Comparison of ENCODE assay signal across 25 mouse cellular contexts in genomic region chr4:85585426-85585825, GRCm38 (mm10).
DNase-seq lines count a peak whose midpoint lies in the region; ATAC-seq and TF ChIP-seq lines count a peak whose summit lies in the region.
"Had no signal": no experiment of that assay in that cellular context is flagged by ENCODE, and none has a peak within 500 bp of the region (broad histone marks: within the 10 kb centered on the region; RNA-seq: fewer than 3 reads in every experiment).

No protein-coding gene starts in this region.

- H3K4me2 ChIP-seq in forebrain, embryonic 13.5 days = no peak overlapping the region
- H3K4me2 ChIP-seq in forebrain, embryonic 11.5 days (ENCODE audit: low read depth, low read length, severe bottlenecking) = no peak overlapping the region
- H3K4me2 ChIP-seq in forebrain, embryonic 15.5 days (replicated peaks) = no peak overlapping the region
- no peak overlapping the region for H3K4me2 ChIP-seq in forebrain, postnatal 0 days (ENCODE audit: low read depth)
- H3K4me2 ChIP-seq: embryonic facial prominence, embryonic 13.5 days; embryonic facial prominence, embryonic 15.5 days had no signal

- no peaks in the 10 kb centered on the region for H3K9me3 ChIP-seq in forebrain, embryonic 13.5 days (replicated peaks)
- no peaks in the 10 kb centered on the region for H3K9me3 ChIP-seq in forebrain, embryonic 11.5 days (ENCODE audit: control insufficient read depth, low read length)
- H3K9me3 ChIP-seq in forebrain, embryonic 15.5 days = no peaks in the 10 kb centered on the region
- no peaks in the 10 kb centered on the region for H3K9me3 ChIP-seq in forebrain, embryonic 10.5 days
- no peaks in the 10 kb centered on the region for H3K9me3 ChIP-seq in forebrain, postnatal 0 days (ENCODE audit: low read length)
- H3K9me3 ChIP-seq: embryonic facial prominence, embryonic 13.5 days; embryonic facial prominence, embryonic 15.5 days; G1E had no signal

- no peaks in the 10 kb centered on the region for H3K36me3 ChIP-seq in forebrain, embryonic 13.5 days (ENCODE audit: poor library complexity, severe bottlenecking)
- no peaks in the 10 kb centered on the region for H3K36me3 ChIP-seq in forebrain, embryonic 11.5 days (ENCODE audit: control insufficient read depth, insufficient read depth, low read length)
- H3K36me3 ChIP-seq in forebrain, embryonic 15.5 days = no peaks in the 10 kb centered on the region
- H3K36me3 ChIP-seq in forebrain, embryonic 10.5 days (replicated peaks) = no peaks in the 10 kb centered on the region
- no peaks in the 10 kb centered on the region for H3K36me3 ChIP-seq in forebrain, postnatal 0 days (ENCODE audit: insufficient read depth)
- H3K36me3 ChIP-seq: embryonic facial prominence, embryonic 13.5 days; embryonic facial prominence, embryonic 15.5 days; G1E had no signal

- no peak overlapping the region for H3K9ac ChIP-seq in forebrain, embryonic 13.5 days
- H3K9ac ChIP-seq in forebrain, embryonic 11.5 days (ENCODE audit: low read length) = no peak overlapping the region
- H3K9ac ChIP-seq in forebrain, embryonic 15.5 days (replicated peaks) = no peak overlapping the region
- no peak overlapping the region for H3K9ac ChIP-seq in forebrain, postnatal 0 days
- H3K9ac ChIP-seq: embryonic facial prominence, embryonic 13.5 days; embryonic facial prominence, embryonic 15.5 days had no signal

- TF ChIP-seq CTCF in forebrain, postnatal 0 days (IDR thresholded peaks at IDR 0.05; ENCODE audit: low read depth) = no peak

- peak; percentile 55; the same call in 1 of the 2 replicates for ATAC-seq in forebrain, embryonic 13.5 days
- no peak for ATAC-seq in forebrain, embryonic 11.5 days (replicated peaks; ENCODE audit: low FRiP score)
- ATAC-seq in forebrain, embryonic 15.5 days (replicated peaks) = peak; percentile 53; the same call in 1 of the 2 replicates
- peak; percentile 71; the same call in 1 of the 2 replicates for ATAC-seq in forebrain, postnatal 0 days
- ATAC-seq: activated CD4-positive, CD25-positive, alpha-beta regulatory T cell, adult 4 months; CD4-positive, CD25-positive, alpha-beta regulatory T cell, adult 4 months; Patski had no signal

- WGBS in forebrain, embryonic 13.5 days = 86% methylated on average over 2 of the region's 2 CpGs
- WGBS in forebrain, embryonic 11.5 days = 95% methylated on average over 2 of the region's 2 CpGs
- WGBS in forebrain, embryonic 15.5 days = 84% methylated on average over 2 of the region's 2 CpGs
- WGBS in forebrain, embryonic 10.5 days = 93% methylated on average over 2 of the region's 2 CpGs
- WGBS in forebrain, postnatal 0 days = 69% methylated on average over 2 of the region's 2 CpGs

- no peaks in the 10 kb centered on the region for H3K4me1 ChIP-seq in forebrain, embryonic 13.5 days
- H3K4me1 ChIP-seq in forebrain, embryonic 11.5 days (replicated peaks; ENCODE audit: control insufficient read depth, insufficient read depth, low read length) = no peaks in the 10 kb centered on the region
- H3K4me1 ChIP-seq in forebrain, embryonic 15.5 days = no peaks in the 10 kb centered on the region
- 0 out of 2 replicates have a peak, but pooled peaks cover 3% of the 10 kb centered on the region for H3K4me1 ChIP-seq in forebrain, embryonic 10.5 days
- no peaks in the 10 kb centered on the region for H3K4me1 ChIP-seq in forebrain, postnatal 0 days (ENCODE audit: insufficient read depth)
- H3K4me1 ChIP-seq: embryonic facial prominence, embryonic 15.5 days had no signal

- no peak overlapping the region for H3K27ac ChIP-seq in forebrain, embryonic 13.5 days
- H3K27ac ChIP-seq in forebrain, embryonic 11.5 days (ENCODE audit: low read depth, low read length) = no peak overlapping the region
- no peak overlapping the region for H3K27ac ChIP-seq in forebrain, embryonic 15.5 days (replicated peaks)
- no peak overlapping the region for H3K27ac ChIP-seq in forebrain, embryonic 10.5 days
- H3K27ac ChIP-seq in forebrain, postnatal 0 days (ENCODE audit: low read depth, low read length) = no peak overlapping the region
- H3K27ac ChIP-seq: embryonic facial prominence, embryonic 13.5 days; embryonic facial prominence, embryonic 15.5 days had no signal

- no peak overlapping the region for H3K4me3 ChIP-seq in forebrain, embryonic 13.5 days
- H3K4me3 ChIP-seq in forebrain, embryonic 11.5 days (ENCODE audit: low read depth, low read length) = no peak overlapping the region
- H3K4me3 ChIP-seq in forebrain, embryonic 15.5 days = no peak overlapping the region
- no peak overlapping the region for H3K4me3 ChIP-seq in forebrain, embryonic 10.5 days
- no peak overlapping the region for H3K4me3 ChIP-seq in forebrain, postnatal 0 days (ENCODE audit: low read depth, low read length)
- H3K4me3 ChIP-seq: embryonic facial prominence, embryonic 13.5 days; embryonic facial prominence, embryonic 15.5 days; erythroblast, embryonic 14.5 days had no signal

- no peak for DNase-seq in forebrain, embryonic 11.5 days (ENCODE audit: low spot score)
- no peak for DNase-seq in forebrain, embryonic 10.5 days (ENCODE audit: extremely low spot score, low spot score)
- DNase-seq in forebrain, postnatal 0 days = peak; percentile 9
- DNase-seq in thymus, postnatal 14 days = no peak
- DNase-seq: adrenal gland, adult 8-10 months; adrenal gland, postnatal 14 days; adrenal gland, postnatal 36 days; B cell, adult 2 months; cerebellum, adult 11 months; cerebellum, adult 18-20 months; cerebellum, adult 8-10 months; cerebellum, adult 9-11 months; cerebellum, postnatal 14 days; cerebellum, postnatal 36 days; embryo, embryonic 11 days had no signal

- H3K27me3 ChIP-seq in forebrain, embryonic 13.5 days = no peaks in the 10 kb centered on the region
- no peaks in the 10 kb centered on the region for H3K27me3 ChIP-seq in forebrain, embryonic 11.5 days (ENCODE audit: control insufficient read depth, insufficient read depth, low read length)
- no peaks in the 10 kb centered on the region for H3K27me3 ChIP-seq in forebrain, embryonic 15.5 days
- no peaks in the 10 kb centered on the region for H3K27me3 ChIP-seq in forebrain, embryonic 10.5 days (ENCODE audit: poor library complexity, severe bottlenecking)
- no peaks in the 10 kb centered on the region for H3K27me3 ChIP-seq in forebrain, postnatal 0 days (ENCODE audit: insufficient read depth, low read length)
- H3K27me3 ChIP-seq: CH12.LX; embryonic facial prominence, embryonic 13.5 days; embryonic facial prominence, embryonic 15.5 days had no signal
